Mouse (Mus musculus): ENCODE measurements around the gene Cdh16. TPM values are rescaled to one million over a fixed set of nuclear protein-coding genes. Genes with fewer than 3 reads are reported as not detected.
"Not testable (repeated sequence)": the region's sequence is repeated elsewhere in the genome, so short reads cannot be mapped to it uniquely, and the experiment has no call there.

The Cdh16 gene
- total RNA-seq, 2 experiments from 2014 or later = 0.54 to 0.63 TPM

DNA sequence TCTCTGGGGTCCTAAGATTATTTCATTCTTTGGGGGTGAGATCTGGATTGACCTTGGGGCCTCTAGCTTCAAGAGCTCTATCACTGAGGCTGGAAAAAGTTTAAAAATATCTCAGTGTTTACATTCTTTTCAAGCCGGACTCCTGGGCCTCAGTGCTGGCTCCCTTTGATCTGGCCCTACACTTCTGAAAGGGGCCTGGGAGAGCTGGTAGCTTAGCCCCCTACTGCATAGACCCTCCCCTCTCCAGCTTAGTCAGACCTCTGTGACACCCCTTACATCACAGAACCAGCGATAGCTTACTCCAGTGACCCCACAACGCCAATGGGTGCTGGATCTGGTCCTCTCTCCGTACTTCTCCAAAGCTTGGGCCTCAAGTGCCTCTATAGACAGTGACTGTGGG, 12.6 kb downstream of the Cdh16 start:
- no peak for DNase-seq

DNA sequence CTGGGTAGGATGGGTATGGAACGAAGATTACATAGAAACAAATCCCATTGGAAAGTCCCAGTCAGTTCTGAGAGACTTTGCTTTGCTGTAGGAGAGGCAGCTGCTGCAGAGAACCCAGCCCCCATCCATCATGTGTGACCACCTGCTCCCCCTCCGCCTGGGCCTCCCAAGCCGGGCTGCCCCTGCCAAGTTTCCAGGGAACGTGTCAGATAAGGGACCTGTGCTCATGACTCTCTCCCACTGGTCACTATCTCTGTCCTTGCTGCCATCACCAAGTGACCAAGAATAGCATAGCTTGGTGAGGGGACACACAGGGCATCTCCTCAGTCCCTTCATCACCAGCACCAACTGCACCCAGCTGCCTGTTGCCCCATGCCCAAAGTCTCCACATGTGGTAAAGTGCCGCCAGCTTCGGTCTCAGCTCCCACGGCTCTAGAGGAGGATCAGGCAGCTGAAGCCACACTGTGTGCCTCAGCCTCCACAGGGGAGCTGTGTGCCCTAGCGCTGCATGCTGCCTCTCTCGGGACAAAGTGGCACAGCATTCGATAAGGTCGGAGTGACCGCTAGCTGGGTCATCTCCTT, 13.9 kb downstream of the Cdh16 start:
- DNase-seq = no peak

DNA sequence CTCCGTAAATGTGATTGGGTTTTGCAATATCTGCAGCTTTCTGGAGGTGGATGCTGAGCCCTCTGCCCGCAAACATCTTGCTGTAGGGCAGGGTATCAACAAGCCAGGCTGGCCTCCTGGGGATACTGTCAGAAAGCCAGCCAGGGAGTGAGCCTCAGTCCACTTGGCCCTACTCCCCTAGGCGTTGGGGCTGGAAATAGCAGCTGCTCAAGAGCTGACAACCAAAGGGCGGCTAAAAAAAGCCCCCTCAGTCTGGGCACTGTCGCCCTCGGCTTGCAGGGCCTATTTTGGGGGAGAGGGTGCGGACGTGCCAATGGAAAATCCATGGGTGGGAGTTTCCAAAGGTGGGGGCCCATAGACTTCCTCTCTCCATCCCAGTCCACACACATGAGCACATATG, 15.0 kb downstream of the Cdh16 start:
- no peak for DNase-seq

DNA sequence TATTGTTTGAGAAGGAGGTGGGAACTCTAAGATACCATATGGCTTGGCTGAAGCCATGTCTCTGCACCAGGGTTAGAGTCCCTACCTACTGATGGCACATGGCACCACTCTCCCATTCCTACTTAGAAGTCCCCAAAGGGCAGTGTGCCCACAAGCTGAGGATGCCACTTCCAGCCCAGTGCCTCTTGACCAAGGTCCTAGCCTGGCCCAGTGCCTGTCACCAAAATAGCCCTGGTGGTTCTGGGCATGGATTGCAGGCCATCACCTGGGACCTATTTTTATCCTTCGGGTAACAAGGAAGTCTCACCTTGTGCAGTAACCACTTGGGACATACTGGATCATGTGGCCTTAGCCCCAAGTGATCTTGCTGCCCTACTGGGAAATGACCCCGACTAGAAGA, 16.3 kb downstream of the Cdh16 start:
- DNase-seq = peak; percentile 65

DNA sequence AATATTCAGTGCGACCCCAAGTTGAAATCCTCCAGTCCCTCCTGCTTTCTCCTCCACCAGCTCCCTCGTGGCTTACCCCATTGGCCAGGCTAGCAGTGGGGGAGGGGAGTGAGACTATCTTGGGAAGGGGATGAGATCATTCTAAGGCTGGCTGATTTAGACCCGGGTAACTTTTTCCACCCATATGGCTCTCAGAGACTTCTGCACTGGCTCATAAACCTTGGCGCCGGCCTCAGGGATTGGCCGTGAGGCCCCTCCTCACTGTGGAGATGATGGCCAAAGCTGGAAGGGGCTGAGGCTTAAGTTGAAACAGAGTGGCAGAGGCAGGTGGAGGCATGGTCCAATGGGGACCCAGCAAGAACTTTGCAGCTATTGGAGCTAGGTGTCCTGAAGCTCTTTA, 17.9 kb downstream of the Cdh16 start:
- no peak for DNase-seq

DNA sequence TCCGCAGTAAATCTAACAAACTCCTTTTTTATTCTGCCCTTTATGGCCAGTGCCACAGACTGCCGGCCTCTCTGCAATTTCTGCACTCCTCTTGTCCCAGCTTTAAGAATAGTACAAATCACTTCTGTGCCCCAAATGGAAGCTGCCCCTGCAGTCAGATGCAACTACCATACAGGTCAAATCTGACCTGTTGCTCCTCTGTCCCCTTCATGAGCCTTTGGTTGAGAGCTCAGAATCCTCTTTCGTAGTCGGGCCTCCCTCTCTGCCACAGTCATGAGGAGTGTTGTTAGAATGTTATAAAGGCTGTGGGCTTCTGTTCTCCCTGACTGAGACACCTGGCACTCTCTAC, 21.0 kb downstream of the Cdh16 start:
- no peak for DNase-seq

DNA sequence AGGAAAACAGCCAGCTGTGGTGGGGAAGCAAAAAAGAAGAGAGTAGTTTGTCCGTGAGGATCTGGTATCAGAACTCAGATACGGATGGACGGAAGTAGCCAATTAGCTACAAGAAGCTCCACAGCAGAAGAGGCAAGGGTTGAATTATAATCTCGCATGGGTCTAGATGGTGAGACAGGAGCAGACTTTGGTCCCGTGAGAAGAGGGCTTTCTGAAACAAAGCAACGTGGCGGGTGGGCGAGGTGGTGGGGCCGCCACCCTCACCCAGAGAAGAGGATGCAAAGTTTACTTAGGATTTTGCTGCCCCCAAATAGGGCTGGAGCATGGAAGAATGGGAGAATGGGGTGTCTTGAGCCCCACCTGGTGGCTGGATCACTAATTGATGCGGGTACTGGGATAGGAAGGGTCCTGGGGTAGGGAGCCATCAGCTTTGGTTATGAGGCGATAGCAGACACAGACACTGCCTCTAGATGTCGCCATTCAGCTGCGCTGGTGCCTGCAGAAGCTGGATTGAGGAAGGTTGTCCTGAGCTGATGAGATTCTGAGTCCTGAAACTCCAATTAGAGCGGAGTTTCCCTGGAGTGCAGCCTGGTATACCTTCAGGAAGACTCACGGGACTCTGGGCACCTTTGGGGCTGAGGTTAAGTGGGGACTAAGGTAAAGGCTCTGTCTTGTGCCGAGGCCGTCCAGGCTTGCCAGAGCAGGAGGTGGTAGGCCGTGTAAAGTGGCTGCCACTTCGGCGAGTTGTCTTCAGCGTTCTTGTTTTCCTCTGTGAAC, 21.5 kb downstream of the Cdh16 start:
- DNase-seq = peak; percentile 75

DNA sequence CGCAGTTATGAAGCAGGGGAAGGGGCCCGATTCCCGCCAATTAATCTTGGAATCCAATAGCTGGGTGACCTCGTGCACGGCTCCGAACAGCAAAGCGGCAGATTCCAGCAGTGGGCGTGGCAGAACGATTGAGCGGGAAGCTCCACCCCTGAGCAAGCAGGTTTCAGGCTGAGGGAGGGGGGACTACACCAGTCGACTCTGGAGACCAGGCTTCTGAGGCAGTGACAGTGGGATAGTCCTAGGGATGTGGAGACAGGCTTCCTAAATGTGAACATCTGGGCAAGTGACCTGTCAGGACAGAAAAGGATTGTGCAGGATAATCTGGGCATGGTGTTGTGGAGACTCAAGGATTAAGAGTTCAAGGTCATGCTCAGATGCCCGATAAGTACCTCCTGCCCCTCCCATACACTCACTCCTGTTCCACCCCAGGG, 22.2 kb downstream of the Cdh16 start:
- no peak for DNase-seq

DNA sequence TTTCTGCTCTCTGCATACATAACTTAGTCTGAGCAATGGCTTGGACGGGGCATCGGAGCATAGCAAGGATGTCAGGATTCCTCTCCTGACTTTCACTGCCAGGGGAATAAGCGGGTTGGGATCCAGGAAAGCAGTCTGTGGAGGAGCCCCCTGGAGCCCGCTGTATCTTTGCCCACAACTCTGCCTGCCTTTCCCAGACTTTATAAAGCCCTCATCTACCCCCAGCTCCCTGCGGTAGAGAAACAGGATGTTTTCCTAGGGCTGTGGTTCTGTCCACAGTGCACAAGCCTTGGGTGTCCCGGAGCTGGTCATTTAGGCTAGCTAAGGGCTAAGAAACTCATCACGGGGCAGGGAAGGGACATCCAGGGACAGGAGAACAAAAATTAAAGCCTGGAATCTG, 22.8 kb downstream of the Cdh16 start:
- DNase-seq = no peak

DNA sequence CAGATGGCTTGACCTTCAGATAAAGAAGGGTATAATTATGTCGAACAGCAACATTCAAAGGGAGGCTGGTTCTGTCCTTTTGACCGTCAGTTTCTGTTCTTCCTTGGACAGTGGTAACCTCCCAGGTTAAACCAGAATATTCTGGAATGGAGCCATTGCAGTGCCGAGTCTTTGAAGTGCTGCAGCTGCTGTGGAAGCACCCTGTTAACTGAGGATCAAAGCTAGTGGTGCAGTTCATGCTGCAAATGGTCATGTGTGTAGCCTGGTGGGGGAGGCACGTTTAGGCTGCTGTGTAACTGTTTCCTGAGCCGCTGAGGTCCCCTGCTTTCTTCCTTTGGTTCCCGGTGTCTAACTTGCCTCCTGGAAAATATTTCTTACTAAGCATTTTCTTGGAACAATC, 25.7 kb downstream of the Cdh16 start:
- DNase-seq = no peak

DNA sequence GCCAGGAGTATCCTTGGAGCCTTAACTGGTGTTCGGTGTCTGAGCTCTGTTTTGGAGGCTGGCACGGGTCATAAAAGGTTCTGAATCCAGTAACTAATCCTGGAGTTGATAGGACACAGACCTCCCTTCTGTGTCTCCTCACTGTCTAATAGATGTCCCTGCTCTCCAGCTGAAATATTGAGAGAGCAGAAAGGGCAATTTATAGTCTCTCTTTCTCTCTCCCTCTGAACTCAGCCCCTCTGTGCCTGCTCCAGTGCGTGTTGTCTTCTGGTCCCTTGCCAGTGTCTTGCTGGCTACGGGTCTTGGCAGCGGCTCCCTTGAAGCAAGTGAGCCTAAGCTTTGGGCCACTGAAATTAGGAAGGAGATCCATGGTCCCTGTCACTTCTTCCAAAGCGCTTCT, 26.5 kb downstream of the Cdh16 start:
- no peak for DNase-seq

DNA sequence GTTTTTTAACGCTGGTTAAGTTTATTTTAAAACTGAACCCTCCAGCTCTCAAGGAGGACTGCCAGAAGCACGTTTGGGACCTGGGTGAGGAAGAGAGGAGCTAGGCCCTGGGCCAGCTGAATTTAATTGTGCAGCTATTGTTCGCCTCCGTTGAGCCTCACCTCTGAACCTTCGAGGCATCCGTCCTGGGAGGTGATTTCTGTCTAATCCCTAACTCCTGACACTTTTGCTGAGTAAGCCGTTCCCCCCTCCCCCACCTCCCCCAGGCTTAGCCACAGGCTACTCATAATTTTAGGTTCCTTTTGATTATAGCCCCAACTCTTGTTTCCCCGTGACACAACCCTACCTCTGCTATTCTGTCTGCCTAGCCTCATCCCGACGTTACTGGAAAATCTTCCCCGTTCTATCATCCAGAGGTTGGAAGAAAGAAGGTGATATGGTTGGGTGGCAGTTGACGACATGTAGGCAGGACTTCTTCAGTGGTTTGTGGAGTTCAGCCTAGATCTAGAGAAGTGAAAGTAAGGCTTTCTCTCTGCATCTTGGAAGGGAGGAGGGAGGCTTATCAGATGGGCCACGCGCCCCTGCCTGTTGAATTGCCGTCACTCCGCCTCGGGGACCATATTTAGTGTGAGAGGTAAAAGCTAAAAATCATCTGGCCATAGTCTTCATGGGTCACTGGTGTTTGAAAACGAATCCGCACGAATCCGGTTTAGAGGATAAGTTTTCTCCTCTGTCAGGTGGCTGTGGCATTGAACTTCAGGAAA, 28.2 kb downstream of the Cdh16 start:
- no peak for DNase-seq

DNA sequence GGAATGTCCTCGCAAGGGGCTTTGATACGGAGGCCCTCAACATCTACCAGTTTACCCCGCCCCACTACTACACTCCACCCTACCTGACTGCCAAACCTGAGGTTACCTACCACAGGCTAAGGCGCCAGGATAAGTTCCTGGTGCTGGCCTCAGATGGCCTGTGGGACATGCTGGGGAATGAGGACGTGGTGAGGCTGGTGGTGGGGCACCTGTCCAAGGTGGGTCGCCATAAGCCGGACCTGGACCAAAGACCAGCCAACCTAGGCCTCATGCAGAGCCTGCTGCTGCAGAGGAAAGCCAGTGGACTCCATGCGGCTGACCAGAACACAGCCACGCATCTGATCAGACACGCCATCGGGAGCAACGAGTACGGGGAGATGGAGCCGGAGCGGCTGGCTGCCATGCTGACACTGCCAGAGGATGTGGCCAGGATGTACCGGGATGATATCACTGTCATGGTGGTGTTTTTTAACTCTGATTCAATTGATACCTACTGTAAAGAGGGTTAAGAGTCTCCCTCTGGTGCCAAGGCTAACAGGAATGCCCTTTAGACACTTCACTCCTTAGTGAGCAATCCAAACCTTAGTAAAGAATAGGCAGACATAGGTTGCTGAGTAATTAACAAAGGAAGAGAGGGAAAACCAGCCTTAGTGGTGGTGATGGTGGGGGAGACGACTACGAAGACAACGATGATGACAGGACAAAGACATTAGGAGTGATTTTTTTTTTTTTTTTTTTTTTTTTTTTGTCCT, 29.4 kb downstream of the Cdh16 start:
- DNase-seq = no peak

DNA sequence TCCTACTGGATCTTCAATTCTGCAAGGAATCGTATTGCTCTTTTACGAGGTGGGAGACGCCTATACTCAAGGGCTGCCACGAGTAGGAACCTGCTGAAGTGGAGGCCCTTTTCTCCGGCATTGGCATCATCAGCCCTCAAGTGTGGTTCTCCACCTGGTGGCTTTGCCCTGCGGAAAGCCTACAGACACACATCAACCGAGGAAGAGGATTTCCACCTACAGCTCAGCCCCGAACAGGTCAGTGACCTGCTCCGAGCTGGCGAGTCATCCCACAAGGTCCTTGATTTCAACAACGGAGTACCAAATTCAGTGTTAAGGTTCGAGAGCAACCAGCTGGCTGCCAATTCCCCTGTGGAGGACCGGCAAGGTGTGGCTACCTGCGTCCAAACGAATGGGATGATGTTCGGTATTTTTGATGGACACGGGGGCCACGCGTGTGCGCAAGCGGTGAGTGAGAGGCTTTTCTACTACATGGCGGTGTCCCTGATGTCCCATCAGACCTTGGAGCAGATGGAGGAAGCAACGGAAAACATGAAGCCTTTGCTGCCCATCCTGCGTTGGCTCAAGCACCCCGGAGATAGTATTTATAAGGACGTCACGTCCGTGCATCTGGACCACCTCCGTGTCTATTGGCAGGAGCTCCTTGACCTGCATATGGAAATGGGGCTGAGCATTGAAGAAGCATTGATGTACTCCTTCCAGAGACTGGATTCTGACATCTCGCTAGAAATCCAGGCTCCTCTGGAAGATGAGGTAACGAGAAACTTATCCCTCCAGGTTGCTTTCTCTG, 30.5 kb downstream of the Cdh16 start:
- no peak for DNase-seq

DNA sequence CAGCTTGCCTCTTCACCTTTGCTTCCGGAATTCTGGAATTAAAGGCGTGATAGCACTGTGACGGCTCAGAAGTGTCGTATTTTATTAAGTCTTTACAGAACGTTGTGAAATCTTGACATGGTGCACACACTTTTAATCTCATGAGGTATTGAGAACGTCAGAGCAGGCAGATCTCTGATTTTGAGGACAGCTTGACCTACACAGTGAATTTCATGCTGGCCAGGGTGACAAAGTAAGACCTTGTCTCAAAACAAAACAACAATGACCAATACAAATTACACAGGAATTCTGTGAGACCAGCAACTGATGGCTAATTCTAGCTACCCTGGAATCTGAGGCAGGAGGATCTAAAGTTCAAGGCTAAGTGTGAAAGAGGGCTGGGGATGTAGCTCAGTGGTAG, 31.6 kb downstream of the Cdh16 start:
- DNase-seq = no peak

DNA sequence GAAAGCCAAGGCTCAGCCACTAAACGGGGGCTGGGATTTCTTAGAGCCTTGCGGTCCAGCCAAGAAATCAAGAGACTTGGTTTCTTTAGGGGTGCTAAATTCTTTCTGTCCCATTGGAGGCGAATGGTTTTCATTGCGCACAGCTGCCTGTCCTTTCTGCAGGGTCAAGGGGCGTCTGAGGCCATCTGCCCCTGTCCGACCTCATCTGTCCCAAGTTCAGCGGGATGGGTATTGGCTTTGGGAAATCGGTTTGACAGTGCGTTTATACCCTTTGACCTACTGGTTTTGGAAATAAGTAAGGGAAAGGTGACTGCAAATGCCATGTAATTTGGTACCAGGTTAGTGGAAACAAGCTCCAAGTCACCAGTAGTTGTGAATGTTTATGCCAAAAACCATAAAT, 32.3 kb downstream of the Cdh16 start:
- no peak for DNase-seq

DNA sequence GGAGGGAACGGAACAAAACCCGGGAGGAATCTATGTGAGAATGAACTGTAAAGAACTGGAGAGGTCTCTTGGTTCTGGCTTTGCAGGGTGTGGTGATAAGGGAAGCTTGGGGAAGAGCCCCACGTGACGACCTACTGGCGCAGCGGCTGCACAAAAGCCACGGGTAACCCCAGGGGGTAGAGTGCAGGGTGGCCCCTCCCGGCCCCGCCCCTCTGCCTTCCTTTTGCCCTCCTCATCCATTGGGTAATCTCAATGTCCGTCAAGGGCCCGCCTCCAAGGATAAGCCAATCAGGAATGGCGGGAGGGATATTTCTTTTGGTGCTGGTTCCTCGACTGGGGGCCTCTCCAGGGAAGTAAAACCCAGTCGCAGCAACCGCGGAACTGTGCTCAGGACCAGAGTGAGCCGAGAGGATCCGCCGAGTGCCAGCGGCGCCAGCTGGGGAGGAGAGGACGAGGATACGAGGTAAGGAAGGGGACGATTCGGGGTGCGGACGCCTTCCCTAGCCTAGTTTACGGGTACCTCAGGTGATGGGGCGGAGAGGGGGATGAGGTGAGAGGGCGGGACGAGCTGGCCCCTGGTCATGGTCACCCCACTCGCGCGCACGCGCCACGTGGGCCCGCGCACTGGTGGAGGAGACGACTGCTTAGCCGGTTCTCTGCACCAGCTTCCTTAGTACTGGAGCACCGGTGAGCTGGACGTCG, 32.9 kb downstream of the Cdh16 start, which contains the start of gene Pdp2:
Pdp2 (plus strand) TSS at position 319 of the 702 bp plus-strand sequence.
- peak; percentile 77 for DNase-seq

DNA sequence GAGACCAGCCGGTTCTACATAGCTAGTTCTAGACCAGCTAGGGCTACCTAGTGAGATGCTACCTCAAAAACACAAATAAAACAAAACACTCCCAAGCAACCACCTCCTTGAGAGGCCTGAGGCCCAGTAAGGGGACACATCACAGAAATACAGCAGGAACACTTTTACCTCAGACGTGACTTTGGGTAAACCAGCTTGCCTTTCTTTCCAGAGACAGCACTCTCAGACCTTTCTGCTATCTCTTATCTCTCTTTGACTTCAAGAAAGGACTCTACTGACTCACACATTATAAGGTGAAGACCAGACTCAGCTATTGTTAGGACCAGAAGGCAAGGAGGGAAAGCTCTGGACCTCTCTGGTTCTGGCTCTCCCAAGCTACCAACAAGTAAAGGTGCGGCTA, 33.9 kb downstream of the Cdh16 start:
- DNase-seq = no peak

DNA sequence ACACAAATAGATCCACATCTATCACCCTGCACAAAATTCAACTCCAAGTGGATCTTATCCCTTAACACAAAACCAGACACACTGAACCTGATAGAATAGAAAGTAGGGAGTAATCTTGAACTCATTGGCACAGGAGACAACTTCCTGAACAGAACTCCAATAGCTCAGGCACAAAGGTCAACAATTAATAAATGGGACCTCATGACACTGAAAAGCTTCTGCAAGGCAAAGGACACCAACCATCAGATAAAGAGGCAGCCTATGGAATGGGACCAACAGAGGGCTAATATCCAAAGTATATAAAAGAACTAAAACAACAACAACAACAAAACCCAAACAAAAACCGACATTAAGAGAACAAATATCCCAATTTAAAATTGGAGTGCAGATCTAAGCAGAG, 39.7 kb downstream of the Cdh16 start:
- DNase-seq = no peak

DNA sequence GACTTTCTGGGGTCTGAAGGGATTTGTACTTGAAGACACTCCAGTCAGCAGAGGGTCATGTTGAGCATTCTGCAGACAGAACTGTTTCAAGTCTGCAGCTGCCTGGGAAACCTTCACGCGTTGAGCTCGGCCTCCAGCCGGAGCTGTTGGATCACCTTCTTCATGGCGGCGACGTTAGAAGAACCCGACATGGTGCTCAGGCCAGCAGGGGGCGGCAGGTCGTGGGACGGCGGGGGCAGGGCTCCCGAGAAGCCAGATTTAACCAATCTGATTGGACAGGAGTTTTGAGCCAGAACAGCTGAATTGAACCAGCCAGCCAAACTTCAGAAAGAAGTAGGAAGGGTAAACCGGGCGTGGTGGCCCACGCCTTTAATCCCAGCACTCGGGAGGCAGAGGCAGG, 46.6 kb downstream of the Cdh16 start:
- not testable (repeated sequence) for DNase-seq

DNA sequence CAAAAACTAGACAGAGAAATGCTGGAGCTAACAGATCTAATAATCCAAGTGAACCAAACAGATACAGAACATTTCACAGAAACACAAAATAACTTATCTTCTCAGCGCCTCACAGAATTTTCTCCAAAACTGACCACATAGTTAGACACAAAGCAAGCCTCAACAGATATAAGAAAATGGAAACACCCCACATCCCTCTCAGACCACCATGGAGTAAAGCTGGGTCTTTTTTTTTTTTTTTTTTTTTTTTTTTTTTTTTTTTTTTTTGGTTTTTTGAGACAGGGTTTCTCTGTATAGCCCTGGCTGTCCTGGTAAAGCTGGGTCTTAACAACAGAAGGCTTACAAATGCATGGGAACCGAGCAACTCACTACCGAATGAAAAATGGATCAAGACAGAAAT, 47.4 kb downstream of the Cdh16 start:
- no peak for DNase-seq

Measured in gastrocnemius, postnatal 10 days (tissue).